Mouse (Mus musculus): ENCODE results near the gene Uqcr11. TPM values are rescaled to one million over a fixed set of nuclear protein-coding genes. Genes with fewer than 3 reads are reported as not detected.

The Uqcr11 gene
- polyA plus RNA-seq, 1 experiment, result 1,263 TPM

GRCm38 (mm10) chr10:80407924-80408323 lies 1.3 kb upstream of the Uqcr11 start:
- peaks cover 3% of the 10 kb centered on the region; the same call in 1 of the 2 replicates for H3K4me1 ChIP-seq (ENCODE audit: control insufficient read depth, insufficient read depth, low read length)
- TF ChIP-seq POLR2A (IDR thresholded peaks at IDR 0.05; ENCODE audit: borderline replicate concordance, extremely low read depth, low read depth, low read length) (no peak), CTCF (IDR thresholded peaks at IDR 0.05; ENCODE audit: insufficient read depth, low read length) (no peak)
- DNase-seq, result no peak
- 38% methylated on average over 4 of the region's 4 CpGs for WGBS
- no peak overlapping the region for H3K4me3 ChIP-seq (replicated peaks; ENCODE audit: extremely low read depth, low read depth, low read length)

- no peak for DNase-seq
- 51% methylated on average over 10 of the region's 10 CpGs for whole genome bisulfite sequencing
- H3K4me3 ChIP-seq (replicated peaks; ENCODE audit: extremely low read depth, low read depth, low read length), result peak overlapping the region; percentile 74
- TF ChIP-seq POLR2A (IDR thresholded peaks at IDR 0.05; ENCODE audit: borderline replicate concordance, extremely low read depth, low read depth, low read length), result no peak
- no peak for TF ChIP-seq CTCF (IDR thresholded peaks at IDR 0.05; ENCODE audit: insufficient read depth, low read length)
- H3K4me1 ChIP-seq (ENCODE audit: control insufficient read depth, insufficient read depth, low read length), result peaks cover 3% of the 10 kb centered on the region; the same call in 1 of the 2 replicates
Observed at GRCm38 (mm10) chr10:80405481-80406173, 1.0 kb downstream of the Uqcr11 start.

GRCm38 (mm10) chr10:80403044-80403692 lies 3.5 kb downstream of the Uqcr11 start:
- Histone ChIP-seq H3K4me1 (ENCODE audit: control insufficient read depth, insufficient read depth, low read length) (peaks cover 9% of the 10 kb centered on the region), H3K4me3 (replicated peaks; ENCODE audit: extremely low read depth, low read depth, low read length) (no peak overlapping the region)
- no peak for TF ChIP-seq POLR2A (IDR thresholded peaks at IDR 0.05; ENCODE audit: borderline replicate concordance, extremely low read depth, low read depth, low read length)
- TF ChIP-seq CTCF (IDR thresholded peaks at IDR 0.05; ENCODE audit: insufficient read depth, low read length), result peak; percentile 68
- 72% methylated on average over 4 of the region's 4 CpGs for WGBS
- no peak for DNase-seq

- TF ChIP-seq CTCF (IDR thresholded peaks at IDR 0.05; ENCODE audit: insufficient read depth, low read length), result no peak
- no peak for TF ChIP-seq POLR2A (IDR thresholded peaks at IDR 0.05; ENCODE audit: borderline replicate concordance, extremely low read depth, low read depth, low read length)
- no peak for DNase-seq
- WGBS, result 67% methylated on average over 4 of the region's 4 CpGs
- Histone ChIP-seq H3K4me3 (replicated peaks; ENCODE audit: extremely low read depth, low read depth, low read length) (no peak overlapping the region), H3K4me1 (ENCODE audit: control insufficient read depth, insufficient read depth, low read length) (peaks cover 16% of the 10 kb centered on the region)
Observed at GRCm38 (mm10) chr10:80400704-80401161, 5.9 kb downstream of the Uqcr11 start.

- TF ChIP-seq POLR2A (IDR thresholded peaks at IDR 0.05; ENCODE audit: borderline replicate concordance, extremely low read depth, low read depth, low read length) (no peak), CTCF (IDR thresholded peaks at IDR 0.05; ENCODE audit: insufficient read depth, low read length) (no peak)
- no peak for DNase-seq
- H3K4me1 ChIP-seq (ENCODE audit: control insufficient read depth, insufficient read depth, low read length), result peaks cover 14% of the 10 kb centered on the region
- WGBS, result 9% methylated on average over 17 of the region's 17 CpGs
- peak overlapping the region; percentile 81 for H3K4me3 ChIP-seq (replicated peaks; ENCODE audit: extremely low read depth, low read depth, low read length)
Observed at GRCm38 (mm10) chr10:80399973-80400703, 6.5 kb downstream of the Uqcr11 start.

GRCm38 (mm10) chr10:80399191-80399972 lies 7.2 kb downstream of the Uqcr11 start, which contains the start of gene Mbd3:
Mbd3 (minus strand) TSS chr10:80399550.
- peaks cover 14% of the 10 kb centered on the region for H3K4me1 ChIP-seq (ENCODE audit: control insufficient read depth, insufficient read depth, low read length)
- no peak for TF ChIP-seq CTCF (IDR thresholded peaks at IDR 0.05; ENCODE audit: insufficient read depth, low read length)
- peak; percentile 99 for TF ChIP-seq POLR2A (IDR thresholded peaks at IDR 0.05; ENCODE audit: borderline replicate concordance, extremely low read depth, low read depth, low read length)
- WGBS, result under 1% methylated on average over 77 of the region's 82 CpGs
- DNase-seq, result peak; percentile 99
- H3K4me3 ChIP-seq (replicated peaks; ENCODE audit: extremely low read depth, low read depth, low read length), result peak within 1 kb of the TSS; percentile 81

GRCm38 (mm10) chr10:80398719-80399190 lies 7.9 kb downstream of the Uqcr11 start:
- WGBS, result under 1% methylated on average over 59 of the region's 59 CpGs
- TF ChIP-seq CTCF (IDR thresholded peaks at IDR 0.05; ENCODE audit: insufficient read depth, low read length) (no peak), POLR2A (IDR thresholded peaks at IDR 0.05; ENCODE audit: borderline replicate concordance, extremely low read depth, low read depth, low read length) (peak; percentile 62; the same call in 1 of the 2 replicates)
- peak; percentile 93 for DNase-seq

GRCm38 (mm10) chr10:80398174-80398535 lies 8.5 kb downstream of the Uqcr11 start:
- TF ChIP-seq POLR2A (IDR thresholded peaks at IDR 0.05; ENCODE audit: borderline replicate concordance, extremely low read depth, low read depth, low read length) (no peak), CTCF (IDR thresholded peaks at IDR 0.05; ENCODE audit: insufficient read depth, low read length) (no peak)
- 0% methylated on average over 1 of the region's 1 CpGs for WGBS

More at GRCm38 (mm10) chr10:80398719-80399190, 7.9 kb downstream of the Uqcr11 start:
- Histone ChIP-seq H3K4me1 (ENCODE audit: control insufficient read depth, insufficient read depth, low read length) (peaks cover 14% of the 10 kb centered on the region), H3K4me3 (replicated peaks; ENCODE audit: extremely low read depth, low read depth, low read length) (peak overlapping the region; percentile 65)

More at GRCm38 (mm10) chr10:80398174-80398535, 8.5 kb downstream of the Uqcr11 start:
- peak overlapping the region; percentile 53 for H3K4me3 ChIP-seq (replicated peaks; ENCODE audit: extremely low read depth, low read depth, low read length)
- H3K4me1 ChIP-seq (ENCODE audit: control insufficient read depth, insufficient read depth, low read length), result peaks cover 14% of the 10 kb centered on the region
- no peak for DNase-seq

Measured in lung, adult 2 months (tissue).